Mouse (Mus musculus): ENCODE measurements at regions not wholly inside any gene's neighbourhood (a gene's known extent, or its start where the extent isn't known, plus 50 kb on each side); places are given as distances from the start of the nearest gene placed in this dataset.

- DNase-seq (ENCODE audit: low read depth, low spot score) = no peak
Observed at GRCm38 (mm10) chr3:52446500-52446899, 178.4 kb downstream of the Foxo1 start.

- no peak for DNase-seq (ENCODE audit: low read depth, low spot score)
Observed at GRCm38 (mm10) chr3:52444420-52445119, 176.4 kb downstream of the Foxo1 start.

- no peak for DNase-seq (ENCODE audit: low read depth, low spot score)
Observed at GRCm38 (mm10) chr3:52443856-52444255, 175.7 kb downstream of the Foxo1 start.

DNA sequence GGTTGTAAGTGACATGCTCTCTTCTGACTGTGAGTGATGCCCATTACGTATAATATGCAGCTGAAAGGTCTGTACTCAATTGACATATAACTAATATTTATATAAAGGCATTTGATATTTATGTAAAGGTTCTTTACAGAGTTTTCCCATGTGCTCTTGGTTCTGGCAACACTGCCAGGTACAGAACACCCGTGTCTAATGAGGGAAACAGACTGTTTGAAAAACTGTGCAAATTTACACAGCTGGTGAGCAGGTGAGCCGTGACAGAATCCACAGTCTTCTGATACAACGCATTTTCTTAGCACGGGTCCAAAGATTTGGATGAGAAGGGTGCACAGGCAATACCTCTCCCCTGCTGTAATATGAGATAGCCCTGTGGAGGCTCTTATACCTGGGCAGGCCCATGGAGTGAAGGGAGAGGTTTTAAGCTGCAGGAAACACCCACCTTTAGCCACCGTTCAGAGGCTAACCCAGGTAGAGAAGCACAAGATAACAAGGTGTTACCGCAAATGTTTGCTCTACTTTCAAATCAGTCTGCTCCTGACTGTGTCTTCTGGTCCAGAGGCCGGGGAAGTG lies 161.0 kb downstream of the Foxo1 start:
- DNase-seq (ENCODE audit: low read depth, low spot score) = no peak

DNA sequence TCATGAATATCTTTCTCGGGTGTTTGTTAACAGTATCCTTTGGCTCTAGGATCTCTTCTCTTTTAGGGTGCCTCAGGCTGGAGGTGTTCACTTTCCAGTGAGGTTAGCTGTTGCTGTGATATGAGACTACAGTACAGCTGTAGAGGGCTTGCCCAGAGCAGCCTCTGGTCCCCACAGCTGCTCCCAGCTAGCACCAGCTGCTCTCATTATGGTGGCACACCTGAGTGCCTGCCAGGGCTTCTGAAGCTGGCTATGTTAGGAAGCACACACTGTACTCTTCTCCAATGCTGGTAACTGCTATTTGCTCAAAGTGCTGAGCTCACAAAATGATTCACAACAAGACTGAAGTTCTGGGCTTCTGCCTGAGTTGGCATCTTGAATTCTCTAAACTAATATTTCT lies 154.7 kb downstream of the Foxo1 start:
- DNase-seq (ENCODE audit: low read depth, low spot score) = no peak

DNA sequence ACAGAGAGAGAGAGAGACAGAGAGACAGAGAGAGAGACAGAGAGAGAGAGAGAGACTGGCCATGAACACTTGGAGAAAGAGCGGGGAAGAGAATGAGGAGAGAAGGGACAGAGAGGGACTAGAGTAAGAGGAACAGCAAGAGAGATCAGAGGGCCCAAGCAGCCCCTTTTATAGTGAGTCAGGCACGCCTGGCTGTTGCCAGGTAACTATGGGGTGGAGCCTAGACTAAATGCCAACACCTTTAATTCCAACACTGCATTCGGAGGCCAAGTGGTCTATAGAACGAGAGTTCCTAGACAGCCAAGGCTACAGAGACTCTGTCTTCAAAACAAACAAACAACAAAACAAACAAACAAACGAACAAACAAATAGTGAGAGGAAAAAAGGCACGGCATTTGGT lies 148.1 kb downstream of the Foxo1 start:
- no peak for DNase-seq (ENCODE audit: low read depth, low spot score)

DNA sequence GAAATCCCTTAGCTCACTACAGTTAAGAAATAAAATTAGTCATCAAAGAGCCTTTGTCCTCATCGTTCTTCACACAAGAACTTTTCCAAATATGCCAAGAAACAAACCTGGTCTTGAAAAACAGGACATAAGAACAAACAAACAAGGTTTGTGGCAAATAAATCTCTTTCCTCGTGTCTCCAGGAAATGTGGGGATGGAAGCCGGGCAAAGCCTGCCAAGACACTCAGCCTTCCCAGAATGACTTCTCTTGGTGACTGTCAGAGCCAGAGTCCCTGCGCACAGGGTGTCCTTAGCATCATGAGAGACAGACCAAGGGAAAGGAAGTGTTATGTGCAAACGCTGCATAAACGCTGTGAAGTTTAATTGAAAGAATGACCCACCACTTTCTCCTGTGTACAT lies 147.2 kb downstream of the Foxo1 start:
- no peak for DNase-seq (ENCODE audit: low read depth, low spot score)

DNA sequence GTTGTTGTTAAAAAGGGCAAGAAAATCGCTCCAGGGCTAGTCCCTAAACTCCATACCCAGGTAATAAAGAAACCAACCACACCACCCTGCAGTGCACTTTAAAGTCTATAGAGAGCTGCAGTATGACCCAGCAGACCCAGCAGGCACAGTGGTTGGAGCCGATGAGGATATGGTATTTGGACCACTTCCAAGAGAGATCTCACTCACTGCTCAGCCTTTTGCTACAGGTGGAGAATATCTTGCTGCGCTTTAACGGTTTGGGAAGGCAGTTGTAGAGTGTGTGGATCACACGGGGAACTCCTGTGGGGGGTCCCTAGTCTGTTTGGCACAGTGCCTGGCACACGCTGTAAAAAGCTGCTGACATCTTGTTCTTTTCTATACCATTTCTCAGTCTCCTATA lies 145.9 kb downstream of the Foxo1 start:
- no peak for DNase-seq (ENCODE audit: low read depth, low spot score)

DNA sequence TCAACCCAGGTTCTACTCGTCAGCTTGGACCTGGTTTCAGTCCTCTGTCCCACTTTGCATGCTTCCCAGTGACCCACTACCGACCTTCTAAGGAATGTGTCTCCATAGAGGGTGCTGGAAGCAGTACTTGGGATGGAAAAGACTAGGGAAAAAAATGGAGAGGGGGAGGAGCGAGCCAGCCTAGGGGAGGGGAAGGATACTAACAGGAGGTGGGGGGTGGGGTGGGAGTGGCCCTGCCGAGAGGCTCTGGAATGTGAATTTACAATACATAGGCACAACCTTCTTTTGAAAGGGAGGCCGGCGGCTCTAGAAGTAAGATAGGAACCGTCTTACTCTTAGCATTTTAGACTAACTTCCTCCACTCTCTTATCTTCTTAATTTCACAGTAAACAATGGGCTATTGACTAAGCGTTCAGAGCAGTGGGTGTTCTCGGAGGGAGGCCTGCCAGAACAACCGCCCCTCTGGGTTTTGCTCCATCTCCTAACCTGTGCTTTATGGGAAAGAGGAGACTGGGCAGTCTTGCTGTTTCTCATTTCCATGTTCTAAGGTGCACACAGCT lies 145.1 kb downstream of the Foxo1 start:
- DNase-seq (ENCODE audit: low read depth, low spot score) = no peak

DNA sequence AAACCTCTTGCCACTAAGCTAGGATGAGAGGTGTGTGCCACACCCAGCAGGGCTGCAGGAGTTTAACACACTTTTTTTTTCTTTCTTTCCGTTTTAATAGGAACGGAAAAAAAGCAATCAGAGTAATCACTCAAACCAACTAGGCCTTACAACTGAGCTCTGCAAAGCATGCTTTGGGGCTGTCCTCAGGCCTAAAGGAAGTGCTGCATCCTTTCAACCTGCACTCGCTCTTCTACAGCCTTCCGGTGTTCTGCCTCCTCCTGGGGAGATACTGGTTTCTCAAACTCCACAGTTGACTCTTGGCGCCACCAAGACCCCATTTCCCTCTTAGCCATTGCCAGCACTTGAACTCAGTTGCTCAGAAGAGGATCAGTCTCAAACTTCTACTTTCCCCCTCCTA lies 143.2 kb downstream of the Foxo1 start:
- no peak for DNase-seq (ENCODE audit: low read depth, low spot score)

- no peak for DNase-seq (ENCODE audit: low read depth, low spot score)
Observed at GRCm38 (mm10) chr3:52409465-52409864, 141.3 kb downstream of the Foxo1 start.

GRCm38 (mm10) chr3:52406778-52407318 lies 138.7 kb downstream of the Foxo1 start:
- no peak for DNase-seq (ENCODE audit: low read depth, low spot score)

DNA sequence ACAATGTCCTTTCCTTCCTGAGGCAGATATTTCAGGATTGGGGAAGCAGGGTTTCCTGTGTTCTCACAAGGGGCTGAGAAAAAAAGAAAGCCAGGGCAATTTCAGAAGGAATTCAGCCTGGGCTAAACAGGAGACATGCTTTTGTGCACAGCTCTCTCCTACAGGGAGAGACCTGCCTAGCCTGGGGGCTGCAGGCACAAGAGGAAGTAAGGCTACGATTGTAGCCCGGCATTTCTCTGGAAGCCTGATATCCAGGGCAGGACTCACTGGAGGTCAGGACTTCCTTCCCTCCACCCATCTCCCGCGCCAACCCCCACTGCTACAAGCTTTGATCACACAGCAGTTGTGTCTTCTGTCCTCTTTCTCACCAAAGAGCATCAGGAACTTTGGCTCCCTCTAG lies 136.5 kb downstream of the Foxo1 start:
- no peak for DNase-seq (ENCODE audit: low read depth, low spot score)

- DNase-seq (ENCODE audit: low read depth, low spot score) = no peak
Observed at GRCm38 (mm10) chr3:52403032-52403431, 134.9 kb downstream of the Foxo1 start.

All from retina, adult 2 months (tissue).